Mouse (Mus musculus): ENCODE data around the gene Spdl1.

GRCm38 (mm10) chr11:34843517-34843916, 10.1 kb upstream of the Spdl1 start:
- TF ChIP-seq TBP (conservative IDR thresholded peaks at IDR 0.05; ENCODE audit: low read depth, low read length) (no peak), MEF2A (IDR thresholded peaks at IDR 0.05; ENCODE audit: borderline replicate concordance, low read depth, low read length) (no peak), BHLHE40 (IDR thresholded peaks at IDR 0.05; ENCODE audit: low read depth, low read length) (no peak), CTCF (conservative IDR thresholded peaks at IDR 0.05 in 1 of 2, IDR thresholded peaks at IDR 0.05 in 1 of 2; ENCODE audit: low read depth in 2 of 2, low read length in 2 of 2) (peak; percentile 33 to 90; a peak in 3 of 4 replicates), CHD2 (IDR thresholded peaks at IDR 0.05; ENCODE audit: low read length) (no peak), RCOR1 (conservative IDR thresholded peaks at IDR 0.05; ENCODE audit: low read depth, low read length) (no peak), MYC (IDR thresholded peaks at IDR 0.05; ENCODE audit: low read depth, low read length) (no peak), ZC3H11A (IDR thresholded peaks at IDR 0.05; ENCODE audit: low read depth, low read length) (peak; percentile 16; the same call in 1 of the 2 replicates), ETS1 (conservative IDR thresholded peaks at IDR 0.05; ENCODE audit: low read depth, low read length) (no peak), POLR2A (IDR thresholded peaks at IDR 0.05; ENCODE audit: low read depth, low read length) (no peak), POLR2AphosphoS2 (IDR thresholded peaks at IDR 0.05; ENCODE audit: low read depth, low read length) (no peak), MAZ (IDR thresholded peaks at IDR 0.05; ENCODE audit: low read depth, low read length) (no peak), ELF1 (IDR thresholded peaks at IDR 0.05; ENCODE audit: low read depth, low read length) (no peak), HCFC1 (IDR thresholded peaks at IDR 0.05; ENCODE audit: low read depth, low read length) (no peak)

All from CH12.LX (cell line).